Mouse (Mus musculus) midbrain, postnatal 0 days (tissue): ENCODE measurements at regions not wholly inside any gene's neighbourhood (a gene's known extent, or its start where the extent isn't known, plus 50 kb on each side); places are given as distances from the start of the nearest gene placed in this dataset.

Source experiments
- ATAC-seq: fragments of 200-750 bp; cut with Nextera tagmentation; 2 replicates; pipeline ENCODE4 v1.8.0; 2017; ENCODE audit warnings: moderate number of reproducible peaks, mild to moderate bottlenecking, moderate TSS enrichment, moderate library complexity; ENCODE audit not compliant: low FRiP score
- DNase-seq: peaks from one replicate; pipeline ENCODE4 v3.0.0-alpha.2; 2015; ENCODE audit warnings: low spot score
- H3K27ac ChIP-seq: fragments of 300-500 bp; sonication (generic); 2 replicates; pipeline ENCODE4 v1.5.1; 2014; ENCODE audit warnings: low read depth, mild to moderate bottlenecking, low read length, mixed read lengths
- H3K27me3 ChIP-seq: fragments of 300-500 bp; sonication (generic); 2 replicates; pipeline ENCODE4 v1.6.1; 2014; ENCODE audit warnings: low read length, control low read depth, mixed read lengths; ENCODE audit not compliant: insufficient read depth
- H3K36me3 ChIP-seq: fragments of 300-500 bp; sonication (generic); 2 replicates; pipeline ENCODE4 v1.6.1; 2014; ENCODE audit warnings: low read length, control low read depth, mixed read lengths; ENCODE audit not compliant: insufficient read depth
- H3K4me1 ChIP-seq: fragments of 300-500 bp; sonication (generic); 2 replicates; pipeline ENCODE4 v1.6.1; 2014; ENCODE audit warnings: mild to moderate bottlenecking, control low read depth, antibody characterized with exemption, low read length, mixed read lengths; ENCODE audit not compliant: insufficient read depth
- H3K4me2 ChIP-seq: fragments of 300-500 bp; sonication (generic); 2 replicates; pipeline ENCODE4 v1.6.1; 2014; ENCODE audit warnings: low read depth, mild to moderate bottlenecking, low read length, mixed read lengths; ENCODE audit not compliant: poor library complexity, severe bottlenecking
- H3K4me3 ChIP-seq: fragments of 300-500 bp; sonication (generic); 2 replicates; pipeline ENCODE4 v1.5.1; 2014; ENCODE audit warnings: low read depth, mild to moderate bottlenecking, low read length, moderate library complexity
- H3K9ac ChIP-seq: fragments of 300-500 bp; sonication (generic); replicated peaks from 2 replicates; pipeline ENCODE4 v1.6.1; 2014; ENCODE audit warnings: mild to moderate bottlenecking, low read length, moderate library complexity, mixed read lengths; ENCODE audit not compliant: poor library complexity, severe bottlenecking
- H3K9me3 ChIP-seq: fragments of 300-500 bp; sonication (generic); 2 replicates; pipeline ENCODE4 v1.6.1; 2016; ENCODE audit warnings: low read length, control low read depth
- CTCF ChIP-seq: IDR thresholded peaks from 2 replicates; pipeline ENCODE4 v1.5.1; 2016; ENCODE audit warnings: antibody characterized with exemption, mild to moderate bottlenecking
- WGBS: fragments of 180-500 bp; shearing (Covaris S2); extraction: QIAGEN DNeasy Blood & Tissue Kit; methylation state at CpG from one replicate; pipeline ENCODE4 v1.1.7; 2014; 5-methylcytosine and 5-hydroxymethylcytosine counted together

DNA sequence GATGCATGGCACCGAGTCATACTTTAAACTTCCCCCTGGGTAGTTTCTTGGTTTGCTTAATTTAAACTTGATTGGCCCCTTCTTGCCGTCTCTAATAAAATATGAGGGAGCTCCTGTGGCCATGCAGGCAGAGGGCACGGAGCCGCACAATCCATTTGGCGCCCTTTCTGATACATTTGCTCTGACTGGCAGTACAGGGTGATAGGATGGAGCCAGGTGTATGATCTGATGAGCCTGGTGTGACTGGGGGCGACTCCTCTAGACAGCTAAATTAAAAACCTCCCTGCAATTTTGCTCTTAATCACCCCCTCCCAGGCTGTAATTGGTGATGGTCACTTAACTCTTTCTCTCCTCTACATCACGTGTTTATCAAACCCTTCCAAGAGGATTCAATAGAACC, 190.4 kb downstream of the Nr2f2 start:
- Histone ChIP-seq H3K27me3 (peaks cover 50% of the 10 kb centered on the region), H3K4me2 (no peak overlapping the region), H3K9ac (no peak overlapping the region), H3K36me3 (no peaks in the 10 kb centered on the region), H3K4me1 (no peaks in the 10 kb centered on the region), H3K9me3 (no peaks in the 10 kb centered on the region), H3K27ac (no peak overlapping the region), H3K4me3 (no peak overlapping the region)
- ATAC-seq (no peak), DNase-seq (no peak)
- no peak for TF ChIP-seq CTCF
- 78% methylated on average over 7 of the region's 7 CpGs for WGBS

- TF ChIP-seq CTCF = no peak
- H3K9me3 ChIP-seq = no peaks in the 10 kb centered on the region
- no peak overlapping the region for H3K27ac ChIP-seq
- no peaks in the 10 kb centered on the region for H3K36me3 ChIP-seq
- WGBS = 41% methylated on average over 7 of the region's 7 CpGs
- H3K4me1 ChIP-seq = no peaks in the 10 kb centered on the region
- H3K4me2 ChIP-seq = no peak overlapping the region
- H3K27me3 ChIP-seq = peaks cover 58% of the 10 kb centered on the region
- no peak overlapping the region for H3K9ac ChIP-seq
- no peak for DNase-seq
- no peak for ATAC-seq
- H3K4me3 ChIP-seq = no peak overlapping the region
Measured at GRCm38 (mm10) chr7:70172431-70172830, 194.1 kb downstream of the Nr2f2 start.

GRCm38 (mm10) chr7:70171456-70171855, 195.1 kb downstream of the Nr2f2 start:
- no peak overlapping the region for H3K4me2 ChIP-seq
- ATAC-seq (no peak), DNase-seq (no peak)
- H3K4me3 ChIP-seq = no peak overlapping the region
- H3K9ac ChIP-seq = no peak overlapping the region
- TF ChIP-seq CTCF = no peak
- no peaks in the 10 kb centered on the region for H3K9me3 ChIP-seq
- no peaks in the 10 kb centered on the region for H3K36me3 ChIP-seq
- 26% methylated on average over 4 of the region's 4 CpGs for WGBS
- H3K27me3 ChIP-seq = peaks cover 54% of the 10 kb centered on the region
- H3K4me1 ChIP-seq = no peaks in the 10 kb centered on the region
- H3K27ac ChIP-seq = no peak overlapping the region

DNA sequence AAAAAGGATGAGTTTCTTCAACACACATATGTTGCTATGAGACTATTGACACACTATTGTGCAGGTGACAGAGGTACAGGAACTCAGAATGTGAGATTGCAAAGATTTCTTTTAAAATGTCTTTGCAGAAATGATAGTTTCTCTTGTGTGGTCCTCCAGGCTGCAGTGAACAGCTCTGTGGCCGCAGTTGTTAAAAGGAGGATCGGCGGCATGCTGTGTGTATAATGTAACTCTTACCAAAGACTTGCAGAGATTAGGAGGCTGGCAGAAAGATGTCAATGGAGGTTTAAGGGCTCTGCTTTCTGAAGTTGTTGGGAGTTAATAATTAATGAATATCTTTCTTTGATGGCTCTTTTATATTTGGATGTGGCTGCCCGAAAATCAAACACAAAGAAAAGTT, 198.5 kb downstream of the Nr2f2 start:
- no peaks in the 10 kb centered on the region for H3K9me3 ChIP-seq
- 19% methylated on average over 4 of the region's 4 CpGs for WGBS
- no peak for DNase-seq
- H3K27me3 ChIP-seq = peaks cover 72% of the 10 kb centered on the region
- no peak for ATAC-seq
- H3K4me2 ChIP-seq = no peak overlapping the region
- TF ChIP-seq CTCF = no peak
- no peaks in the 10 kb centered on the region for H3K4me1 ChIP-seq
- H3K36me3 ChIP-seq = no peaks in the 10 kb centered on the region
- no peak overlapping the region for H3K4me3 ChIP-seq
- no peak overlapping the region for H3K27ac ChIP-seq
- no peak overlapping the region for H3K9ac ChIP-seq

- 18% methylated on average over 5 of the region's 5 CpGs for WGBS
- Histone ChIP-seq H3K27ac (no peak overlapping the region), H3K4me1 (no peaks in the 10 kb centered on the region), H3K9me3 (no peaks in the 10 kb centered on the region), H3K4me2 (no peak overlapping the region), H3K36me3 (no peaks in the 10 kb centered on the region), H3K9ac (no peak overlapping the region), H3K27me3 (peaks cover 82% of the 10 kb centered on the region), H3K4me3 (no peak overlapping the region)
- no peak for TF ChIP-seq CTCF
- no peak for DNase-seq
- no peak for ATAC-seq
Measured at GRCm38 (mm10) chr7:70166081-70166480, 200.5 kb downstream of the Nr2f2 start.

- no peaks in the 10 kb centered on the region for H3K36me3 ChIP-seq
- ATAC-seq = no peak
- no peak for TF ChIP-seq CTCF
- H3K27ac ChIP-seq = no peak overlapping the region
- H3K9me3 ChIP-seq = no peaks in the 10 kb centered on the region
- H3K4me2 ChIP-seq = no peak overlapping the region
- 28% methylated on average over 4 of the region's 4 CpGs for WGBS
- H3K9ac ChIP-seq = no peak overlapping the region
- no peak for DNase-seq
- H3K27me3 ChIP-seq = peaks cover 77% of the 10 kb centered on the region
- H3K4me1 ChIP-seq = no peaks in the 10 kb centered on the region
- H3K4me3 ChIP-seq = no peak overlapping the region
Measured at GRCm38 (mm10) chr7:70165501-70165900, 201.0 kb downstream of the Nr2f2 start.
